Mouse (Mus musculus): ENCODE results near the gene Trappc6a.
"Not testable (repeated sequence)": the region's sequence is repeated elsewhere in the genome, so short reads cannot be mapped to it uniquely, and the experiment has no call there.

Trappc6a gene

GRCm38 (mm10) chr7:19507612-19507981, 598 bp upstream of the Trappc6a start:
- Histone ChIP-seq H3K27me3 (ENCODE audit: insufficient read depth, low read length) (no peaks in the 10 kb centered on the region), H3K4me1 (replicated peaks; ENCODE audit: low read depth, low read length) (peaks cover 46% of the 10 kb centered on the region), H3K4me3 (replicated peaks; ENCODE audit: low read length) (peak overlapping the region; percentile 89), H3K36me3 (ENCODE audit: insufficient read depth, low read length) (no peaks in the 10 kb centered on the region), H3K9me3 (ENCODE audit: low read length) (no peaks in the 10 kb centered on the region)
- no peak for TF ChIP-seq CTCF (conservative IDR thresholded peaks at IDR 0.05; ENCODE audit: low read length)
- TF ChIP-seq POU5F1 (IDR thresholded peaks at IDR 0.05; ENCODE audit: borderline replicate concordance, low read length) = no peak
- no peak for TF ChIP-seq NANOG (IDR thresholded peaks at IDR 0.05; ENCODE audit: borderline replicate concordance, low read length)

DNA sequence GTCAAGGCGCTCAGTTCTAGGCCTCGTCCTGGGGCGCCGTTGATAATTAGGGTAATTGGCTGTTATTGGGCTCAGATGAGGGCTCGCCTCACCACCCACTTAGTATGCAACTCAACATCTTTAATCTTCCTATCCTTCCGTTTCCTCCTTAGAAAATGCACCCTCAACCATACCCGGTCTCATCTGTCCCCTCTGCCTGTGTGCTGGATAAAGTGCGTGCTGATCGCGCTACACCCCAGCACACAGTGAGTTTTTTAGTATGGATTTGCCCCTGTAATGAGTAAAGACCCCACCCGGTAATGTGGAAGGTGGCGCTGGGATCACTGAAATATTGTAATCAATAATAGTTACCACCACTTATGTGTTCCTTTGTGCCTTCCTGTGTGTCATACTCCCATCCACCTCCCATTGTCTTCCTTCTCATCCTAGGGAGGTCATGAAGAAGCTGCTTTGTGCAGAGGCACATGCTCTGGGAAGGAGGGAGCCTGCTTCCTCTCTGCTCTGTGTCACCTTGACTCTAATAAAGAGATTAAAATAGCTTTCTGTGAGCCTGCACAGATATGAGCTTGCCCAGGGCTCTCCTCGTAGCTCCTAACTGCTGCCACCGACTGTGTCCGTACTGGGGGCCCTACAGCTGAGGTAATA, 851 bp downstream of the Trappc6a start:
- TF ChIP-seq CTCF (conservative IDR thresholded peaks at IDR 0.05; ENCODE audit: low read length) = no peak
- no peak for TF ChIP-seq NANOG (IDR thresholded peaks at IDR 0.05; ENCODE audit: borderline replicate concordance, low read length)
- no peak for TF ChIP-seq POU5F1 (IDR thresholded peaks at IDR 0.05; ENCODE audit: borderline replicate concordance, low read length)
- Histone ChIP-seq H3K4me1 (replicated peaks; ENCODE audit: low read depth, low read length) (peaks cover 44% of the 10 kb centered on the region), H3K36me3 (ENCODE audit: insufficient read depth, low read length) (no peaks in the 10 kb centered on the region), H3K4me3 (replicated peaks; ENCODE audit: low read length) (peak overlapping the region; percentile 89), H3K9me3 (ENCODE audit: low read length) (no peaks in the 10 kb centered on the region), H3K27me3 (ENCODE audit: insufficient read depth, low read length) (no peaks in the 10 kb centered on the region)

DNA sequence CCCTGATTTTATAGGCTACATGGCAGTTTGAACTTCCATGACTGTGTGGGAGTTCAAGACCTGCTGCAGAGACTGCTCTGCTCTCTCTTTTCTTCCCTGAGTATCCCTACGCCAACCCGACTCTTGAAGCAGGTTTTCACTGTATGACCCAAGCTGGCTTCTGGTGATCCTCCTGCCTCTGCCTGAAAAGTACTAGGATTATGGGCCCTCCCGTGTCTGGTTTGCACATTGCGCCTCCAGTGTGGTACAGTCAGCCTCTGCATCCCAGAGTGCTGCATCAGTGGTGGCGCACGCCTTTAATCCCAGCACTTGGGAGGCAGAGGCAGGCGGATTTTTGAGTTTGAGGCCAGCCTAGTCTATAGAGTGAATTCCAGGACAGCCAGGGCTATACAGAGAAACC, 1.6 kb downstream of the Trappc6a start:
- no peak for TF ChIP-seq NANOG (IDR thresholded peaks at IDR 0.05; ENCODE audit: borderline replicate concordance, low read length)
- TF ChIP-seq POU5F1 (IDR thresholded peaks at IDR 0.05; ENCODE audit: borderline replicate concordance, low read length) = no peak
- Histone ChIP-seq H3K9me3 (ENCODE audit: low read length) (no peaks in the 10 kb centered on the region), H3K4me3 (replicated peaks; ENCODE audit: low read length) (peak overlapping the region; percentile 89; the same call in 1 of the 2 replicates), H3K27me3 (ENCODE audit: insufficient read depth, low read length) (no peaks in the 10 kb centered on the region), H3K4me1 (replicated peaks; ENCODE audit: low read depth, low read length) (peaks cover 44% of the 10 kb centered on the region), H3K36me3 (ENCODE audit: insufficient read depth, low read length) (no peaks in the 10 kb centered on the region)

- peaks cover 46% of the 10 kb centered on the region for H3K4me1 ChIP-seq (replicated peaks; ENCODE audit: low read depth, low read length)
- H3K9me3 ChIP-seq (ENCODE audit: low read length); H3K36me3 ChIP-seq (ENCODE audit: insufficient read depth, low read length): not testable (repeated sequence)
Measured at GRCm38 (mm10) chr7:19511934-19512333, 3.7 kb downstream of the Trappc6a start.

DNA sequence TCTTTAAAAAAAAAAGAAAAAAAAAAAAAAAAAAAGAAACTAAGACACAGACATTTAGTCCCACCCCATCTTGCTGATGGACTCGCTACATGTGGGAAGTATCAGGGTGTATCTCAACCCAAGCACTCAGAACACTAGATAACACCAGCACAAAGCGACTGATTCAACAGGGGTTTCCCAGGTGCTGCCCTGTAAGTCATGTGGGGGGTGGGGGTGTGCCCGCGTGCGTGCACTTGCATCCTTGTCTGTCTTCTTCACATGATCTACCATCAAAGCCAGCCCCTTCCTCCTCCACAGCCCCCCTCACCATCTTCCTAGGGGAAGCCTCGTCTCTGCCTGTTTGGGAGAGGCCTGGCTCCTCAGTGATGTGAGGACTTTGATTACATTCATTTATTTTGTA, 4.2 kb downstream of the Trappc6a start:
- no peak overlapping the region for H3K4me3 ChIP-seq (replicated peaks; ENCODE audit: low read length)
- peaks cover 18% of the 10 kb centered on the region for H3K27me3 ChIP-seq (ENCODE audit: insufficient read depth, low read length)
- no peaks in the 10 kb centered on the region; the same call in 1 of the 2 replicates for H3K36me3 ChIP-seq (ENCODE audit: insufficient read depth, low read length)
- H3K9me3 ChIP-seq (ENCODE audit: low read length) = no peaks in the 10 kb centered on the region
- peaks cover 50% of the 10 kb centered on the region for H3K4me1 ChIP-seq (replicated peaks; ENCODE audit: low read depth, low read length)
- no peak for TF ChIP-seq CTCF (conservative IDR thresholded peaks at IDR 0.05; ENCODE audit: low read length)
- TF ChIP-seq POU5F1 (IDR thresholded peaks at IDR 0.05; ENCODE audit: borderline replicate concordance, low read length) = no peak
- no peak for TF ChIP-seq NANOG (IDR thresholded peaks at IDR 0.05; ENCODE audit: borderline replicate concordance, low read length)

More at GRCm38 (mm10) chr7:19511934-19512333, 3.7 kb downstream of the Trappc6a start:
- peaks cover 14% of the 10 kb centered on the region for H3K27me3 ChIP-seq (ENCODE audit: insufficient read depth, low read length)
- not testable (repeated sequence) for H3K4me3 ChIP-seq (replicated peaks; ENCODE audit: low read length)

- peaks cover 41% of the 10 kb centered on the region for H3K4me1 ChIP-seq (replicated peaks; ENCODE audit: low read depth, low read length)
- no peaks in the 10 kb centered on the region for H3K9me3 ChIP-seq (ENCODE audit: low read length)
- H3K4me3 ChIP-seq (replicated peaks; ENCODE audit: low read length) = peak within 1 kb of the TSS; percentile 55
- TF ChIP-seq CTCF (conservative IDR thresholded peaks at IDR 0.05; ENCODE audit: low read length) (peak; percentile 27), NANOG (IDR thresholded peaks at IDR 0.05; ENCODE audit: borderline replicate concordance, low read length) (no peak)
- peaks cover 69% of the 10 kb centered on the region for H3K27me3 ChIP-seq (ENCODE audit: insufficient read depth, low read length)
- no peaks in the 10 kb centered on the region; the same call in 1 of the 2 replicates for H3K36me3 ChIP-seq (ENCODE audit: insufficient read depth, low read length)
Measured at GRCm38 (mm10) chr7:19517652-19518365, 9.6 kb downstream of the Trappc6a start, which contains the start of gene Nkpd1. TSS of gene Nkpd1 (plus strand) at chr7:19517838.

GRCm38 (mm10) chr7:19520032-19520431, 11.8 kb downstream of the Trappc6a start:
- peaks cover 91% of the 10 kb centered on the region for H3K27me3 ChIP-seq (ENCODE audit: insufficient read depth, low read length)
- H3K9me3 ChIP-seq (ENCODE audit: low read length) = no peaks in the 10 kb centered on the region
- H3K36me3 ChIP-seq (ENCODE audit: insufficient read depth, low read length) = no peaks in the 10 kb centered on the region; the same call in 1 of the 2 replicates
- peak overlapping the region; percentile 72 for H3K4me3 ChIP-seq (replicated peaks; ENCODE audit: low read length)
- TF ChIP-seq NANOG (IDR thresholded peaks at IDR 0.05; ENCODE audit: borderline replicate concordance, low read length) (no peak), CTCF (conservative IDR thresholded peaks at IDR 0.05; ENCODE audit: low read length) (no peak), POU5F1 (IDR thresholded peaks at IDR 0.05; ENCODE audit: borderline replicate concordance, low read length) (no peak)
- peaks cover 47% of the 10 kb centered on the region for H3K4me1 ChIP-seq (replicated peaks; ENCODE audit: low read depth, low read length)

DNA sequence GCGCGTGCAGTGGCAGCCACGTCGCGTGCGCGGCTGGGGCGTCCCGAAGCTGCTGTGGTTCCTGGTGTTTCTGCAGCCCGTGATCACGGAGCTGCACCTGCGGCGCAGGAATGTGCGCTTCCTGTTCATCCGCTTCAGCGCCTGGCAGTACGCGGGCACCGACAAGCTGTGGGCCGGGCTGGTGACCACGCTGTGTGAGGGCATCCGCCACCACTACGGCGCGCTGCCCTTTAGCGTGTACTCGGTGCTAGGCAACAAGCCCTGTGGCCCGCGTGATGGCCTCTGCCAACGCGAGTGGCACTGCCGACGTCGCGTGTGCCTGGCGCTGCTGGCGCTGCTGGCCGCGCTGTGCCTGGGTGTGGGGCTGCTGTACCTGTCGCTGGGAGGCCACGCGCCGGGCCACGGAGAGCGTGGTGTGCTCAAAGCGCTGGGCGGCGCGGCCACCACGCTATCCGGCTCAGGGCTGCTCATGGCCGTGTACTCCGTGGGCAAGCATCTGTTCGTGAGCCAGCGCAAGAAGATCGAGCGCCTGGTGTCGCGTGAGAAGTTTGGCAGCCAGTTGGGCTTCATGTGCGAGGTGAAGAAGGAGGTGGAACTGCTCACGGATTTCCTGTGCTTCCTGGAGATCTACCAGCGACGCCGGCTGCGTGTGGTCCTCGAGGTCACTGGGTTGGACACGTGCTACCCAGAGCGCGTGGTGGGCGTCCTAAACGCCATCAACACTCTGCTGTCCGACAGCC, 15.0 kb downstream of the Trappc6a start:
- no peaks in the 10 kb centered on the region for H3K9me3 ChIP-seq (ENCODE audit: low read length)
- peak overlapping the region; percentile 66 for H3K4me3 ChIP-seq (replicated peaks; ENCODE audit: low read length)
- peaks cover 32% of the 10 kb centered on the region for H3K4me1 ChIP-seq (replicated peaks; ENCODE audit: low read depth, low read length)

More for the DNA sequence above, 15.0 kb downstream of the Trappc6a start:
- no peaks in the 10 kb centered on the region for H3K36me3 ChIP-seq (ENCODE audit: insufficient read depth, low read length)
- H3K27me3 ChIP-seq (ENCODE audit: insufficient read depth, low read length) = peaks cover 82% of the 10 kb centered on the region
- no peak for TF ChIP-seq CTCF (conservative IDR thresholded peaks at IDR 0.05; ENCODE audit: low read length)
- no peak for TF ChIP-seq NANOG (IDR thresholded peaks at IDR 0.05; ENCODE audit: borderline replicate concordance, low read length)
- TF ChIP-seq POU5F1 (IDR thresholded peaks at IDR 0.05; ENCODE audit: borderline replicate concordance, low read length) = no peak

Measured in E14TG2a.4 (cell line).